Mouse (Mus musculus): ENCODE measurements around the gene 1700020A23Rik. TPM values are rescaled to one million over a fixed set of nuclear protein-coding genes. Genes with fewer than 3 reads are reported as not detected.
A peak's percentile ranks its signal among the peaks of the same experiment; 100 is the strongest.

The 1700020A23Rik gene
- total RNA-seq, 2 experiments from 2014 or later, result not detected

GRCm38 (mm10) chr2:130411558-130412495, 6.8 kb downstream of the 1700020A23Rik start:
- ATAC-seq (replicated peaks; ENCODE audit: poor library complexity), result peak; percentile 94

- ATAC-seq (replicated peaks; ENCODE audit: poor library complexity), result no peak
Observed at GRCm38 (mm10) chr2:130412775-130413174, 7.7 kb downstream of the 1700020A23Rik start.

- ATAC-seq (replicated peaks; ENCODE audit: poor library complexity), result peak; percentile 71
Observed at GRCm38 (mm10) chr2:130414094-130414856, 9.2 kb downstream of the 1700020A23Rik start.

- ATAC-seq (replicated peaks; ENCODE audit: poor library complexity), result no peak
Observed at GRCm38 (mm10) chr2:130421781-130422620, 16.9 kb downstream of the 1700020A23Rik start.

GRCm38 (mm10) chr2:130423397-130424125, 18.5 kb downstream of the 1700020A23Rik start:
- ATAC-seq (replicated peaks; ENCODE audit: poor library complexity), result peak; percentile 57

GRCm38 (mm10) chr2:130424126-130424853, 19.2 kb downstream of the 1700020A23Rik start, which contains the start of the genes Vps16 and Pced1a:
TSS of gene Vps16 (plus strand) at chr2:130424339.
TSS of gene Pced1a (minus strand) at chr2:130424701.
- peak; percentile 71 for ATAC-seq (replicated peaks; ENCODE audit: poor library complexity)

GRCm38 (mm10) chr2:130425112-130425511, 20.1 kb downstream of the 1700020A23Rik start:
- 0 out of 2 replicates have a peak, but pooled peaks have one; percentile 12 for ATAC-seq (replicated peaks; ENCODE audit: poor library complexity)

- no peak for ATAC-seq (replicated peaks; ENCODE audit: poor library complexity)
Observed at GRCm38 (mm10) chr2:130429851-130430250, 24.8 kb downstream of the 1700020A23Rik start.

- no peak for ATAC-seq (replicated peaks; ENCODE audit: poor library complexity)
Observed at GRCm38 (mm10) chr2:130430484-130430883, 25.4 kb downstream of the 1700020A23Rik start.

GRCm38 (mm10) chr2:130432157-130432556, 27.1 kb downstream of the 1700020A23Rik start:
- ATAC-seq (replicated peaks; ENCODE audit: poor library complexity), result no peak

- ATAC-seq (replicated peaks; ENCODE audit: poor library complexity), result peak; percentile 83
Observed at GRCm38 (mm10) chr2:130433152-130433551, 28.1 kb downstream of the 1700020A23Rik start.

- no peak for ATAC-seq (replicated peaks; ENCODE audit: poor library complexity)
Observed at GRCm38 (mm10) chr2:130436769-130437168, 31.7 kb downstream of the 1700020A23Rik start.

- no peak for ATAC-seq (replicated peaks; ENCODE audit: poor library complexity)
Observed at GRCm38 (mm10) chr2:130438861-130439260, 33.8 kb downstream of the 1700020A23Rik start.

- no peak for ATAC-seq (replicated peaks; ENCODE audit: poor library complexity)
Observed at GRCm38 (mm10) chr2:130439840-130440480, 34.9 kb downstream of the 1700020A23Rik start.

GRCm38 (mm10) chr2:130442162-130442561, 37.1 kb downstream of the 1700020A23Rik start:
- peak; percentile 81 for ATAC-seq (replicated peaks; ENCODE audit: poor library complexity)

- 0 out of 2 replicates have a peak, but pooled peaks have one; percentile 10 for ATAC-seq (replicated peaks; ENCODE audit: poor library complexity)
Observed at GRCm38 (mm10) chr2:130448449-130448848, 43.4 kb downstream of the 1700020A23Rik start.

GRCm38 (mm10) chr2:130449021-130449793, 44.1 kb downstream of the 1700020A23Rik start:
- no peak for ATAC-seq (replicated peaks; ENCODE audit: poor library complexity)
